Mouse (Mus musculus) hindbrain, postnatal 0 days (tissue): Measurements from ENCODE around the gene Tdrd3. TPM values are rescaled to one million over a fixed set of nuclear protein-coding genes. Genes with fewer than 3 reads are reported as not detected.

Source experiments
- ATAC-seq: fragments of 200-750 bp; cut with Nextera tagmentation; 2 replicates; pipeline ENCODE4 v1.8.0; 2017; ENCODE audit warnings: mild to moderate bottlenecking, moderate TSS enrichment, moderate library complexity
- DNase-seq: peaks from one replicate; pipeline ENCODE4 v3.0.0-alpha.2; 2015; ENCODE audit warnings: low spot score
- H3K27ac ChIP-seq: fragments of 300-500 bp; sonication (generic); 2 replicates; pipeline ENCODE4 v1.5.1; 2014; ENCODE audit warnings: mild to moderate bottlenecking
- H3K27me3 ChIP-seq: fragments of 300-500 bp; sonication (generic); 2 replicates; pipeline ENCODE4 v1.6.1; 2014; ENCODE audit warnings: low read length, mixed read lengths; ENCODE audit not compliant: insufficient read depth
- H3K36me3 ChIP-seq: fragments of 300-500 bp; sonication (generic); 2 replicates; pipeline ENCODE4 v1.6.1; 2014; ENCODE audit warnings: low read length, mixed read lengths; ENCODE audit not compliant: insufficient read depth
- H3K4me1 ChIP-seq: fragments of 300-500 bp; sonication (generic); 2 replicates; pipeline ENCODE4 v1.6.1; 2014; ENCODE audit warnings: antibody characterized with exemption, low read length, mixed read lengths; ENCODE audit not compliant: insufficient read depth
- H3K4me2 ChIP-seq: fragments of 300-500 bp; sonication (generic); 2 replicates; pipeline ENCODE4 v1.6.1; 2014; ENCODE audit warnings: low read depth, mild to moderate bottlenecking, low read length, moderate library complexity, mixed read lengths
- H3K4me3 ChIP-seq: fragments of 300-500 bp; sonication (generic); 2 replicates; pipeline ENCODE4 v1.5.1; 2014; ENCODE audit warnings: low read length
- H3K9ac ChIP-seq: fragments of 300-500 bp; sonication (generic); replicated peaks from 2 replicates; pipeline ENCODE4 v1.6.1; 2014; ENCODE audit warnings: mild to moderate bottlenecking, low read length, moderate library complexity, mixed read lengths
- H3K9me3 ChIP-seq: fragments of 300-500 bp; sonication (generic); 2 replicates; pipeline ENCODE4 v1.6.1; 2016; ENCODE audit warnings: low read length, mixed read lengths
- CTCF ChIP-seq: IDR thresholded peaks from 2 replicates; pipeline ENCODE4 v1.5.1; 2016; ENCODE audit warnings: antibody characterized with exemption, control low read depth, low read depth
- WGBS: fragments of 180-500 bp; shearing (Covaris S2); extraction: QIAGEN DNeasy Blood & Tissue Kit; methylation state at CpG from one replicate; pipeline ENCODE4 v1.1.7; 2014; 5-methylcytosine and 5-hydroxymethylcytosine counted together
- polyA plus RNA-seq: library from polyadenylated mRNA; unstranded; fragments of >200 nt; fragmentation: Nextera tagmentation; extraction: Ambion mirVana; gene quantifications from 2 replicates; pipeline ENCODE4 v1.2.1, GENCODE M21; 2015
- total RNA-seq: library from RNA; depleted of rRNA; stranded (reverse); fragments of >200 nt; gene quantifications from 2 replicates; pipeline ENCODE4 v1.2.3, GENCODE M21; 2014

Tdrd3 gene
- total and polyA plus RNA-seq, 2 experiments from 2014 or later = 26.4 to 30.6 TPM

- ATAC-seq (no peak), DNase-seq (no peak)
- no peak overlapping the region for H3K9ac ChIP-seq
- H3K4me1 ChIP-seq = no peaks in the 10 kb centered on the region
- H3K4me2 ChIP-seq = no peak overlapping the region
- H3K9me3 ChIP-seq = no peaks in the 10 kb centered on the region
- TF ChIP-seq CTCF = no peak
- no peaks in the 10 kb centered on the region for H3K27me3 ChIP-seq
- 92% methylated on average over 4 of the region's 4 CpGs for WGBS
- H3K36me3 ChIP-seq = no peaks in the 10 kb centered on the region
- H3K4me3 ChIP-seq = no peak overlapping the region
- no peak overlapping the region for H3K27ac ChIP-seq
Observed at GRCm38 (mm10) chr14:87427032-87427431, 10.6 kb downstream of the Tdrd3 start.

GRCm38 (mm10) chr14:87427659-87428289 lies 11.3 kb downstream of the Tdrd3 start:
- no peak overlapping the region for H3K4me2 ChIP-seq
- 92% methylated on average over 5 of the region's 5 CpGs for WGBS
- no peak for TF ChIP-seq CTCF
- H3K4me3 ChIP-seq = no peak overlapping the region
- no peak for ATAC-seq
- no peaks in the 10 kb centered on the region for H3K9me3 ChIP-seq
- no peaks in the 10 kb centered on the region for H3K27me3 ChIP-seq
- H3K4me1 ChIP-seq = no peaks in the 10 kb centered on the region
- DNase-seq = no peak
- H3K9ac ChIP-seq = no peak overlapping the region
- no peaks in the 10 kb centered on the region for H3K36me3 ChIP-seq
- H3K27ac ChIP-seq = no peak overlapping the region

DNA sequence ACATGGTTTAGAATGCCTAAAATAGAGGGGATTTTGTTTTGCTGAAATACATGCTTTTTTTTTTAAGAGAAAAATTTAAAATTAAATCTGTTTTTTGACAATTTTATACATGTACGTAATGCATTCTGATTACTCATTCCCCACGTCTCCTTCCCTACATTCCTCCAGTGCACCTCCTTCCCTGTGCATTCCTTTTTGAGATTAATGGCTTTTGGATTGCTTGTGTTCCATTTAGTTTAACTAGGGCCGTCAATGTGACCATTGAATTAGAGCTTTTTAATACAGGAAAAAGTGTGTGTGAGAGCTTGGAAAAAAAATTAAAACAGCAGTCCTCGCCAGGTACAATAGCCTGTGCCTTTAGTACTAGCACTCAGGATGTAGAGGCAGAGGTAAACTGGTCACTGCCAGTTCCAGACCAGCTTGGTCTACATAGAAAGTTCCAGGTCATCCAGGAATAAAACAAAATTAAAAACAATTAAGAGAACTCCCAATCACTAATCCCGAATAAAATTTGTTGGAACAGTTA lies 17.0 kb downstream of the Tdrd3 start:
- no peak for DNase-seq
- WGBS = 77% methylated on average over 5 of the region's 5 CpGs
- H3K4me3 ChIP-seq = no peak overlapping the region

DNA sequence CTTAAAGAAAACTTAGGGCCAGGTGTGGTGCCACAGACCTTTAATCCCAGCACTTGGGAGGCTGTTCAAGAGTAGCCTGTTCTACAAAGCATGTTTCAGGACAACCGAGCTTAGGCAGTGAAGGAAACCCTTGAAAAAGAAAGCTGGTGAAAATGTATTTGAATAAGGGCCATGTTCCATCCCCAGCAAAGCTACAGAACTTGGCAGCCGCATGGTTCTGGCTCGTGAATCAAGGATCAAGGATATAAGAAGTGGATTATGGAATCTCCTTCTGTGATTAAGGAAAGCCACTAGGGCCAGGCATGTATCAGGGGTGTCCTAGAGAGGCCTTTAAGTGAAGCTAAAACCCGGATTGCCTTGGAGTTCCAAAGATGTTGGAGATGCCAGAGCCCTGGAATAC lies 18.9 kb downstream of the Tdrd3 start:
- DNase-seq (no peak), ATAC-seq (no peak)
- H3K9ac ChIP-seq = no peak overlapping the region
- no peaks in the 10 kb centered on the region for H3K27me3 ChIP-seq
- no peak for TF ChIP-seq CTCF
- H3K27ac ChIP-seq = no peak overlapping the region
- no peaks in the 10 kb centered on the region for H3K9me3 ChIP-seq
- H3K4me2 ChIP-seq = no peak overlapping the region
- H3K4me3 ChIP-seq = no peak overlapping the region
- H3K4me1 ChIP-seq = no peaks in the 10 kb centered on the region
- 95% methylated on average over 4 of the region's 4 CpGs for WGBS
- no peaks in the 10 kb centered on the region for H3K36me3 ChIP-seq

More for the DNA sequence above, 17.0 kb downstream of the Tdrd3 start:
- H3K36me3 ChIP-seq = no peaks in the 10 kb centered on the region
- H3K9me3 ChIP-seq = no peaks in the 10 kb centered on the region
- no peaks in the 10 kb centered on the region for H3K4me1 ChIP-seq
- no peak for TF ChIP-seq CTCF
- H3K9ac ChIP-seq = no peak overlapping the region
- H3K27ac ChIP-seq = no peak overlapping the region
- no peak for ATAC-seq
- H3K4me2 ChIP-seq = no peak overlapping the region
- no peaks in the 10 kb centered on the region for H3K27me3 ChIP-seq

GRCm38 (mm10) chr14:87439721-87440120 lies 23.3 kb downstream of the Tdrd3 start:
- H3K9me3 ChIP-seq = no peaks in the 10 kb centered on the region
- no peaks in the 10 kb centered on the region for H3K27me3 ChIP-seq
- no peak for TF ChIP-seq CTCF
- H3K27ac ChIP-seq = no peak overlapping the region
- H3K36me3 ChIP-seq = no peaks in the 10 kb centered on the region
- ATAC-seq = no peak
- no peak overlapping the region for H3K4me2 ChIP-seq
- DNase-seq = no peak
- H3K4me3 ChIP-seq = no peak overlapping the region
- H3K9ac ChIP-seq = no peak overlapping the region
- WGBS = 11% methylated on average over 2 of the region's 2 CpGs
- no peaks in the 10 kb centered on the region for H3K4me1 ChIP-seq

GRCm38 (mm10) chr14:87446331-87446913 lies 30.0 kb downstream of the Tdrd3 start:
- ATAC-seq (no peak), DNase-seq (no peak)
- no peak for TF ChIP-seq CTCF
- Histone ChIP-seq H3K27me3 (no peaks in the 10 kb centered on the region), H3K27ac (no peak overlapping the region), H3K4me3 (no peak overlapping the region), H3K9ac (no peak overlapping the region), H3K9me3 (no peaks in the 10 kb centered on the region), H3K36me3 (no peaks in the 10 kb centered on the region; the same call in 1 of the 2 replicates), H3K4me1 (no peaks in the 10 kb centered on the region), H3K4me2 (no peak overlapping the region)
- 85% methylated on average over 8 of the region's 8 CpGs for WGBS
